Mouse (Mus musculus) E14TG2a.4 (cell line): ENCODE measurements at regions not wholly inside any gene's neighbourhood (a gene's known extent, or its start where the extent isn't known, plus 50 kb on each side); places are given as distances from the start of the nearest gene placed in this dataset.

Experiments used
- CTCF ChIP-seq: conservative IDR thresholded peaks from 2 replicates; pipeline ENCODE4 v1.5.1; 2014; ENCODE audit warnings: low read length
- NANOG ChIP-seq: IDR thresholded peaks from 2 replicates; pipeline ENCODE4 v1.6.1; 2014; ENCODE audit warnings: borderline replicate concordance, low read length, mixed read lengths

GRCm38 (mm10) chr4:110046270-110046651 lies 68.4 kb downstream of the Dmrta2 start:
- no peak for TF ChIP-seq CTCF
- TF ChIP-seq NANOG, result no peak
